Mouse (Mus musculus) megakaryocyte, embryonic 14.5 days (primary cell): ENCODE measurements around the gene Nhlrc4.

Experiments
- FLI1 ChIP-seq: IDR thresholded peaks from 2 replicates; pipeline ENCODE4 v1.6.1; 2012; ENCODE audit warnings: low read length, inconsistent platforms, mixed read lengths
- GATA1 ChIP-seq: IDR thresholded peaks from 3 replicates; pipeline ENCODE4 v1.6.1; 2012; ENCODE audit warnings: mixed read lengths, low read length, inconsistent platforms, borderline replicate concordance

- TF ChIP-seq FLI1, result no peak
- TF ChIP-seq GATA1, result no peak
Observed at GRCm38 (mm10) chr17:25946891-25947290, 2.1 kb upstream of the Nhlrc4 start.
